Mouse (Mus musculus) neural tube, embryonic 14.5 days (tissue): ENCODE results near the gene Atxn7l1. TPM values are rescaled to one million over a fixed set of nuclear protein-coding genes. Genes with fewer than 3 reads are reported as not detected.

Experiments
- ATAC-seq: fragments of 200-750 bp; cut with Nextera tagmentation; 2 replicates; pipeline ENCODE4 v1.8.0; 2017; ENCODE audit warnings: low read depth, mild to moderate bottlenecking, moderate TSS enrichment, moderate library complexity
- H3K27ac ChIP-seq: fragments of 300-500 bp; sonication (generic); 2 replicates; pipeline ENCODE4 v1.5.1; 2014; ENCODE audit warnings: low read depth, mild to moderate bottlenecking, control low read depth, low read length, moderate library complexity, mixed read lengths
- H3K27me3 ChIP-seq: fragments of 300-500 bp; sonication (generic); 2 replicates; pipeline ENCODE4 v1.6.1; 2014; ENCODE audit warnings: low read length; ENCODE audit not compliant: control insufficient read depth, insufficient read depth
- H3K36me3 ChIP-seq: fragments of 300-500 bp; sonication (generic); 2 replicates; pipeline ENCODE4 v1.6.1; 2014; ENCODE audit warnings: low read length, mixed read lengths; ENCODE audit not compliant: control insufficient read depth, insufficient read depth
- H3K4me1 ChIP-seq: fragments of 300-500 bp; sonication (generic); 2 replicates; pipeline ENCODE4 v1.6.1; 2014; ENCODE audit warnings: low read length; ENCODE audit not compliant: control insufficient read depth, insufficient read depth
- H3K4me2 ChIP-seq: fragments of 300-500 bp; sonication (generic); 2 replicates; pipeline ENCODE4 v1.6.1; 2014; ENCODE audit warnings: mild to moderate bottlenecking, low read depth, low read length, control low read depth
- H3K4me3 ChIP-seq: fragments of 300-500 bp; sonication (generic); 2 replicates; pipeline ENCODE4 v1.5.1; 2014; ENCODE audit warnings: low read depth, low read length, control low read depth, mixed read lengths
- H3K9ac ChIP-seq: fragments of 300-500 bp; sonication (generic); replicated peaks from 2 replicates; pipeline ENCODE4 v1.6.1; 2014; ENCODE audit warnings: low read depth, mild to moderate bottlenecking, control low read depth, low read length, mixed read lengths
- H3K9me3 ChIP-seq: fragments of 300-500 bp; sonication (generic); 2 replicates; pipeline ENCODE4 v1.6.1; 2016; ENCODE audit warnings: low read length; ENCODE audit not compliant: control insufficient read depth
- WGBS: fragments of 180-500 bp; shearing (Covaris S2); extraction: QIAGEN DNeasy Blood & Tissue Kit; methylation state at CpG from one replicate; pipeline ENCODE4 v1.1.7; 2014; 5-methylcytosine and 5-hydroxymethylcytosine counted together
- polyA plus RNA-seq: library from polyadenylated mRNA; unstranded; fragments of >200 nt; fragmentation: Nextera tagmentation; extraction: Ambion mirVana; gene quantifications from 2 replicates; pipeline ENCODE4 v1.2.1, GENCODE M21; 2014

The Atxn7l1 gene
- polyA plus RNA-seq, 1 experiment from 2014 or later, result 35.1 TPM

GRCm38 (mm10) chr12:33405398-33406026 lies 258.0 kb downstream of the Atxn7l1 start:
- H3K27ac ChIP-seq, result peak overlapping the region; percentile 46
- H3K4me2 ChIP-seq, result no peak overlapping the region
- H3K9ac ChIP-seq, result no peak overlapping the region
- no peaks in the 10 kb centered on the region for H3K36me3 ChIP-seq
- 39% methylated on average over 6 of the region's 6 CpGs for WGBS
- H3K9me3 ChIP-seq, result no peaks in the 10 kb centered on the region
- peak; percentile 79 for ATAC-seq
- 0 out of 2 replicates have a peak, but pooled peaks cover 4% of the 10 kb centered on the region for H3K4me1 ChIP-seq
- no peaks in the 10 kb centered on the region for H3K27me3 ChIP-seq
- no peak overlapping the region for H3K4me3 ChIP-seq

- Histone ChIP-seq H3K27me3 (no peaks in the 10 kb centered on the region), H3K4me3 (no peak overlapping the region), H3K4me2 (no peak overlapping the region), H3K9me3 (no peaks in the 10 kb centered on the region), H3K9ac (no peak overlapping the region), H3K4me1 (no peaks in the 10 kb centered on the region), H3K27ac (no peak overlapping the region), H3K36me3 (no peaks in the 10 kb centered on the region)
- WGBS, result 59% methylated on average over 6 of the region's 6 CpGs
- no peak for ATAC-seq
These were observed 264.2 kb downstream of the Atxn7l1 start for GRCm38 (mm10) chr12:33411580-33412151.

Other genes with a start within 250 kb of the Atxn7l1 start
- 38.7 and 48.0 TPM in 2 replicates for gene Sypl, start 193.8 kb upstream of the Atxn7l1 start, polyA plus RNA-seq
- 0.17 TPM in 1 of 2 replicates, not detected in the other for gene Cdhr3, start 54.8 kb upstream of the Atxn7l1 start, polyA plus RNA-seq
- 1.7 and 2.9 TPM in 2 replicates for gene Efcab10, start 247.2 kb downstream of the Atxn7l1 start, polyA plus RNA-seq